Mouse (Mus musculus): ENCODE data around the gene Ugt1a6b. TPM values are rescaled to one million over a fixed set of nuclear protein-coding genes. Genes with fewer than 3 reads are reported as not detected.

Gene Ugt1a6b
- polyA plus RNA-seq, 1 experiment = 0.29 TPM

GRCm38 (mm10) chr1:88206843-88207479 lies 103.9 kb downstream of the Ugt1a6b start:
- no peaks in the 10 kb centered on the region for H3K27me3 ChIP-seq (ENCODE audit: control insufficient read depth, insufficient read depth, low read length)
- DNase-seq (ENCODE audit: low read depth in 1 of 2, low spot score in 2 of 2) = no peak
- no peaks in the 10 kb centered on the region for H3K36me3 ChIP-seq (ENCODE audit: control insufficient read depth, insufficient read depth, low read length)
- no peak overlapping the region for H3K4me3 ChIP-seq (ENCODE audit: extremely low read depth, insufficient read depth, insufficient read length)
- WGBS = 81% methylated on average over 2 of the region's 2 CpGs
- no peak overlapping the region for H3K27ac ChIP-seq (ENCODE audit: insufficient read depth, low read length)
- peaks cover 3% of the 10 kb centered on the region; the same call in 1 of the 2 replicates for H3K4me1 ChIP-seq (ENCODE audit: control insufficient read depth, insufficient read depth, insufficient read length)
- TF ChIP-seq CTCF (IDR thresholded peaks at IDR 0.05; ENCODE audit: extremely low read depth, insufficient read depth, insufficient read length, insufficient replicate concordance) (no peak), POLR2A (IDR thresholded peaks at IDR 0.05; ENCODE audit: low read depth, low read length) (no peak)

GRCm38 (mm10) chr1:88211812-88212211 lies 108.8 kb downstream of the Ugt1a6b start, which contains the start of gene Ugt1a1:
Ugt1a1 (plus strand) TSS chr1:88211959.
- peak in 1 of 2 experiments; percentile 12 for DNase-seq (ENCODE audit: low read depth in 1 of 2, low spot score in 2 of 2)
- Histone ChIP-seq H3K4me3 (ENCODE audit: extremely low read depth, insufficient read depth, insufficient read length) (no peak within 1 kb of the TSS), H3K36me3 (ENCODE audit: control insufficient read depth, insufficient read depth, low read length) (no peaks in the 10 kb centered on the region), H3K27ac (ENCODE audit: insufficient read depth, low read length) (no peak within 1 kb of the TSS), H3K4me1 (ENCODE audit: control insufficient read depth, insufficient read depth, insufficient read length) (no peaks in the 10 kb centered on the region), H3K27me3 (ENCODE audit: control insufficient read depth, insufficient read depth, low read length) (no peaks in the 10 kb centered on the region)
- TF ChIP-seq CTCF (IDR thresholded peaks at IDR 0.05; ENCODE audit: extremely low read depth, insufficient read depth, insufficient read length, insufficient replicate concordance) (no peak), POLR2A (IDR thresholded peaks at IDR 0.05; ENCODE audit: low read depth, low read length) (no peak)
- 72% methylated on average over 8 of the region's 8 CpGs for WGBS

- H3K4me3 ChIP-seq (ENCODE audit: extremely low read depth, insufficient read depth, insufficient read length) = no peak overlapping the region
- TF ChIP-seq POLR2A (IDR thresholded peaks at IDR 0.05; ENCODE audit: low read depth, low read length) = no peak
- no peak for TF ChIP-seq CTCF (IDR thresholded peaks at IDR 0.05; ENCODE audit: extremely low read depth, insufficient read depth, insufficient read length, insufficient replicate concordance)
- no peaks in the 10 kb centered on the region for H3K36me3 ChIP-seq (ENCODE audit: control insufficient read depth, insufficient read depth, low read length)
- no peaks in the 10 kb centered on the region for H3K27me3 ChIP-seq (ENCODE audit: control insufficient read depth, insufficient read depth, low read length)
- 63% methylated on average over 8 of the region's 8 CpGs for WGBS
- no peaks in the 10 kb centered on the region for H3K4me1 ChIP-seq (ENCODE audit: control insufficient read depth, insufficient read depth, insufficient read length)
- peak in 1 of 2 experiments; percentile 4 for DNase-seq (ENCODE audit: low read depth in 1 of 2, low spot score in 2 of 2)
- no peak overlapping the region for H3K27ac ChIP-seq (ENCODE audit: insufficient read depth, low read length)
These were observed 109.4 kb downstream of the Ugt1a6b start for GRCm38 (mm10) chr1:88212341-88213045.

GRCm38 (mm10) chr1:88213061-88213460 lies 110.0 kb downstream of the Ugt1a6b start:
- Histone ChIP-seq H3K4me3 (ENCODE audit: extremely low read depth, insufficient read depth, insufficient read length) (no peak overlapping the region), H3K4me1 (ENCODE audit: control insufficient read depth, insufficient read depth, insufficient read length) (no peaks in the 10 kb centered on the region), H3K27me3 (ENCODE audit: control insufficient read depth, insufficient read depth, low read length) (no peaks in the 10 kb centered on the region), H3K36me3 (ENCODE audit: control insufficient read depth, insufficient read depth, low read length) (no peaks in the 10 kb centered on the region), H3K27ac (ENCODE audit: insufficient read depth, low read length) (no peak overlapping the region)
- 77% methylated on average over 1 of the region's 1 CpGs for WGBS
- DNase-seq (ENCODE audit: low read depth in 1 of 2, low spot score in 2 of 2) = peak in 1 of 2 experiments; percentile 1
- TF ChIP-seq CTCF (IDR thresholded peaks at IDR 0.05; ENCODE audit: extremely low read depth, insufficient read depth, insufficient read length, insufficient replicate concordance) (no peak), POLR2A (IDR thresholded peaks at IDR 0.05; ENCODE audit: low read depth, low read length) (no peak)

DNA sequence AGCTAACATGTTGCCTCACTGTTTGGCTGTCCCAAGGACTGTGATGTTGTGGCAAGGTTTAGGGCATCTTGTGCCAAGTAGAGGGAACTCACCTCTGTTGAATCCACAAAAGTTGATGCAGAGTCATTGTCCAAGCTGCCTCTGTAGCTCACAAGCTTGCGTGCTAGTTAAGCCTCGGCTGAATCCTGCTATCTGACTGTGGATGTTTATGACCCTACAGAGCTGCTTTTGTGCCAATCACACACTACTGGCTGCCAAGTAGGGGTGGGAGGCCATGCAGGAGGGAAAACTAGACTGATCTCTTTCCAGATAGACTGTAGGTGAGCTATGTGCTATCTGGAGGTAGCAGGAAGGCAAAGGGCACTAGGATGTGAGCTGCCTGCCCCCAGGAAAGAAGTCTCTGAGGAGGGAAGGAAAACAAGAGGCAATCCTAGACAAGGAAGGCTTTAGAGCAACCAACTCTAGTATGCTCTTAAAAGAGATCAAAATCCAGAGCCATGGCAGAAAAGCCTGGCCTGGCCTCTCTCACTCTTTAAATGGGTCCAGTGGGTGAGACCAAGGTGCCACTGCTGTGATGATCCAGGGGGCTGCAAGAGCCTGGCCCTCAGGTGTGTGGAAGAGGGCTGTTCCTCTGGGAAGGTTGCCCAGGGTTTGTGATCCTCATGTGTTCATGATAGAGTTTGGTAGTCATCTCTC lies 110.9 kb downstream of the Ugt1a6b start:
- Histone ChIP-seq H3K27me3 (ENCODE audit: control insufficient read depth, insufficient read depth, low read length) (no peaks in the 10 kb centered on the region), H3K36me3 (ENCODE audit: control insufficient read depth, insufficient read depth, low read length) (no peaks in the 10 kb centered on the region), H3K27ac (ENCODE audit: insufficient read depth, low read length) (no peak overlapping the region), H3K4me3 (ENCODE audit: extremely low read depth, insufficient read depth, insufficient read length) (no peak overlapping the region), H3K4me1 (ENCODE audit: control insufficient read depth, insufficient read depth, insufficient read length) (no peaks in the 10 kb centered on the region)
- TF ChIP-seq POLR2A (IDR thresholded peaks at IDR 0.05; ENCODE audit: low read depth, low read length) = no peak
- no peak for TF ChIP-seq CTCF (IDR thresholded peaks at IDR 0.05; ENCODE audit: extremely low read depth, insufficient read depth, insufficient read length, insufficient replicate concordance)
- peak in 1 of 2 experiments; percentile 7 for DNase-seq (ENCODE audit: low read depth in 1 of 2, low spot score in 2 of 2)
- 79% methylated on average over 2 of the region's 2 CpGs for WGBS

- no peak for DNase-seq (ENCODE audit: low read depth in 1 of 2, low spot score in 2 of 2)
- H3K27ac ChIP-seq (ENCODE audit: insufficient read depth, low read length) = no peak overlapping the region
- no peaks in the 10 kb centered on the region for H3K36me3 ChIP-seq (ENCODE audit: control insufficient read depth, insufficient read depth, low read length)
- H3K4me1 ChIP-seq (ENCODE audit: control insufficient read depth, insufficient read depth, insufficient read length) = no peaks in the 10 kb centered on the region
- no peaks in the 10 kb centered on the region for H3K27me3 ChIP-seq (ENCODE audit: control insufficient read depth, insufficient read depth, low read length)
- no peak overlapping the region for H3K4me3 ChIP-seq (ENCODE audit: extremely low read depth, insufficient read depth, insufficient read length)
- WGBS = 77% methylated on average over 2 of the region's 2 CpGs
- TF ChIP-seq POLR2A (IDR thresholded peaks at IDR 0.05; ENCODE audit: low read depth, low read length) (no peak), CTCF (IDR thresholded peaks at IDR 0.05; ENCODE audit: extremely low read depth, insufficient read depth, insufficient read length, insufficient replicate concordance) (no peak)
These were observed 111.5 kb downstream of the Ugt1a6b start for GRCm38 (mm10) chr1:88214462-88214952.

Data from spleen, adult 2 months (tissue).